Mouse (Mus musculus) erythroblast, adult 5-6 weeks (primary cell): Measurements from ENCODE around the gene Kcna6. TPM values are rescaled to one million over a fixed set of nuclear protein-coding genes. Genes with fewer than 3 reads are reported as not detected.

Experiments used
- ATAC-seq: replicated peaks from 2 replicates; pipeline ENCODE4 v1.8.0; 2016; ENCODE audit warnings: moderate number of reproducible peaks, mild to moderate bottlenecking, moderate TSS enrichment, inconsistent platforms; ENCODE audit not compliant: poor library complexity, low FRiP score, severe bottlenecking
- total RNA-seq, 2 experiments: library from RNA; stranded (forward) in 1 of 2; stranded (reverse) in 1 of 2; fragments of 150-400 nt in 1 of 2; fragments of 200-764, 138-1000 nt in 1 of 2; gene quantifications; 2 replicates each; pipeline versions ENCODE4 v1.2.3 to v1.2.4; 2015 to 2017; ENCODE audit warnings: low replicate concordance in 2 of 2

Gene Kcna6
- total RNA-seq, 2 experiments from 2014 or later: not detected

GRCm38 (mm10) chr6:126739326-126740210 lies 906 bp downstream of the Kcna6 start:
- ATAC-seq: no peak

DNA sequence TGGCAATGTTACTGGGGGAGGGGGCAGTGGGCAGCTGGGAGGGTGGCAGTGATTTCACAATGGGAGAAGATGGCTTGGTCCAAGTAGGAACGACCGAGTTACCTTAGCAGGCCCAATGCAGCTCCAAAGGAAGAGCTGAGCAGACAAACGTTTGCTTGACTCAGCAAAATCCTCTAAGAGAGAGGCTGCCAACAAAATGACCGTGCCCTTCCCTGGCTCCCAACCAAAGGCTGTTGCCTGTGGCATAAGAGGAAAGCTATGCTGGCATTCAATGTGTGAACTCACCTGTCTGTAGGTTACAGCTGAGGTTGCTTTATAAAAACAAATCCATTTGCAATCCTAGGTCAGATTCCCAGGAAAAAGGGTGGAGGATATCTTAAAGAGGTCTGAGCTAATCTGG lies 3.5 kb downstream of the Kcna6 start:
- ATAC-seq: no peak

DNA sequence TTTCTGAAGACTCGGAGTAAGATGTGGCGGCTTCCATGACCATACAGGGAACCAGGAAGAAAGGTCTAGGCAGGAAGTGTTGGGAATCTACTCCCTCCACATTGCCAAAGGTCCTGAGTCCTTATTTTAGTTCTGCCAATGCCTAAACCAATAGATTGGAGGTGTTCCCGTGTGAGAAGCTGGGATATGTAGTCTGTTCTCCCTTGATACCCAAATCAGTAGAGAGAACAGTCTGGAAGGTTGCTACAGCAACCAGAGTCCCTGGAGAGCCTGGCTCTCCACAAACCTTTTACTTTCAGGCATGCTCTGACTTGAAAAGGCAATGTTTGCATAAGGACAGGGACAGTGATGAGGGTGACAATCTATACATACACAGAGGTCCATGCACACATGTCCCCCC lies 4.7 kb downstream of the Kcna6 start:
- no peak for ATAC-seq

GRCm38 (mm10) chr6:126732645-126733044 lies 7.8 kb downstream of the Kcna6 start:
- ATAC-seq: no peak

DNA sequence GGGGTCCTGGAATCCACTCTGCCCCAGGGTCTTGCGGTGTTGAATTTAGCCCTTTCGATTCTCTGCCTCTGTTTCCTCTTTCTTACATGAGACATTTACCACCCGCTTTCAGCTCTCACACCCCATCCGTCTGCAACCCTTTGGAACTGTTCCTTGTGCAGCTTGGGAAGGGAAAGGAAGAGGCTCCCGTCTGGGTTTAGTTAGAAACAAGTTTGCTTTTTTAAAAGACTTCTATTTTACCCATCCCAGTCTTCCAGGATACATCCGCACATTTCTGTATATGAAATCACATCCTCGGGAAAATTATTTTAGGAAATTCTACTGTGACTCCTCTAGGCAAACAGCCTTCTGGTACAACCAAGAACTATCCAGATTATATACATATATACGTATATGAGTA lies 11.7 kb downstream of the Kcna6 start:
- ATAC-seq: no peak

GRCm38 (mm10) chr6:126718423-126719087 lies 21.9 kb downstream of the Kcna6 start:
- ATAC-seq: no peak

GRCm38 (mm10) chr6:126712531-126712930 lies 27.9 kb downstream of the Kcna6 start:
- no peak for ATAC-seq

GRCm38 (mm10) chr6:126705936-126706335 lies 34.5 kb downstream of the Kcna6 start:
- ATAC-seq: no peak

- ATAC-seq: no peak
Measured at GRCm38 (mm10) chr6:126704430-126704829, 36.0 kb downstream of the Kcna6 start.

DNA sequence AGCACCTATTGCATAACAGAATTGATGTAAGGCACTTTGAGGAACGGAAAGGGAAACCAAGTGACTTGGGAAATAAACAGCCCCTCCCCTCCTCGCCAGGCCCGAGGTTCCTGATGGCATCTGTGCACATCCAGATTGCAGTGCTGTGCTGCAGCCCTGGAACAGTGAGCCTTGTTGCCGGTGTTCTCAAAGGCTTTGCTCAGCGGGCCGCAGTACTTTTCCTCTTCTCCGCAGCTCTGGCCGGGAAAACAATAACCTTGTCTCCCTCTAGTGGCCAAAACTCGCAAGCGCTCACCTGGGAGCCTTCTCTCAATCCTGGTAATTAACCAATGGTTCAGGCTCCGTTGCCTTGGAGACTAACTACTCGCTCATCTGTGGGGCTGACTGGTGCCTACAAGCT lies 38.4 kb downstream of the Kcna6 start:
- ATAC-seq: no peak

- ATAC-seq: no peak
Measured at GRCm38 (mm10) chr6:126701196-126701595, 39.3 kb downstream of the Kcna6 start.

DNA sequence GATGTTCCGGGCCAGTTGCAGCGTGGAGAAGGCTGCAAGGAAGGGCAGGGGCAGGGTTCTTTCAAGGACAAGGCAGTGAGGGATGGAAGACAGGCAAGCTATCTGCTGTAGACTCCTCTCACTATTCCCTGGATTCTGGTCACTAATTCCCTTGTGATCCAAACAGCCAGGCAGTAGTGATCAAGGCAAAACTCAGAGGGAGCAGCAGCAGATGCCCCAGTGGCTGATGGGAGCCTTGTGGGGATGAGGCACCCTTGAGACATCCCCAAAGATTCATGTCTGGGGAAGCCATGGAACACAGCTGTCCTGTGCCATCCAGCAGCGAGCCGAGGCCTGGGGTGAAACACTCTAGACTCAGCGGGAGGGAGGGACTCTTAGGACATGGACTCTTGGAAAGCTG lies 40.5 kb downstream of the Kcna6 start:
- no peak for ATAC-seq

- ATAC-seq: no peak
Measured at GRCm38 (mm10) chr6:126687120-126687519, 53.4 kb downstream of the Kcna6 start.

GRCm38 (mm10) chr6:126685135-126685534 lies 55.3 kb downstream of the Kcna6 start:
- no peak for ATAC-seq

DNA sequence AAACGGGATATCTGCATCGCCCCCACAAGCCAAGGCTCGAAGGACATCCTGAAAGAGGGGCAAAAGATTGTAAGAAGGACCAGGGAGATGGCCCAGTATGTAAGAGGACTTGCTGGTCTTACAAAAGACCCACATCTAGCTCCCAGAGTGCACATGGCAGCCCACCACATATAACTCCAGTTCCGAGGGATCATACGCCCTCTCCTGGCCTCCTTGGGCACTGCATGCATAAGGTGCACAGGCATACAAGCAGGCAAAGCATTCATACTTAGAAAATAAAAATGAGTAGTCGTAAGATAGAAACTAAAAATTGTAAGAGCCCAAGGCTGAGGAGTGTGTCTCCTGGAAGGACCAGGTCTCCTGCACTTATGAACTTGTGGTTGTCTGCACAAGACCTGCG lies 61.5 kb downstream of the Kcna6 start:
- no peak for ATAC-seq

DNA sequence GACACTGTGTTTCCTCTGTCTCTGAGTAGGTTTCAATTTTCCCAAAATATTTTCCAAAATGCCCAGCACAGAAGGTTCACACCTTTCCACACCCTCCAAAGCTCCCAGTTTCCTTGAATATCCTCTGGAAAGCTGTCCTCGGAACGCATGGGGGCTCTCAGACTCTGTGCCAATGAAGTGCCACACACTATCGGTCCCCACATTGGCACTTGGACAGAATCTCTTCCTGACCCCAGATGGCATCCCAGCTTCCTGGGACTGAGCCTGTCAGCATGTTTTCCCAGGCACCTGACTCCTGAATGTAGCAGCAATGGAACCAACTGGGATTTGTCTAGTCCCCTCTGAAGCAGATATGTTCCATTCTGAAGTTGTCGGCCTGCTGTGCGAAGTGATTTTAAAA lies 73.5 kb downstream of the Kcna6 start:
- no peak for ATAC-seq

- ATAC-seq: no peak
Measured at GRCm38 (mm10) chr6:126666091-126666490, 74.4 kb downstream of the Kcna6 start.

DNA sequence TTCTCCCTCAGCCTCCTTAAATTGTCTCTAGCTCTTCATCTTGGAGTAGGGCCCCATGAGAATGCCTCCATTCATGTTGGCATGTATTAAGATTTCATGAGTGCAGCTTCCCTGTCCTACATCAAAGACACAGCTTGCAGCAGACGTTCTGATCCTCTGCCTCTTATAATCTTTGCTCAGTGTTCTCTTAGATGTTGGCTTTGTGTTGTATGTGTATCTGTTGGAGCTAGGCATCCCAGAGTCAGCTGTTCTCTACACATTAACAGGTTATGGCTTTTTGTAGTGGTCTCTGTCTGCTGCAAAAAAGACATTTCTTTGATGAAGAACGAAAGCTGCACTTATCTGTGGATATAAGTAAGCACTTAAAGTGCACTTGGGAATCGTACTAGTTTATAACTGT lies 75.9 kb downstream of the Kcna6 start:
- no peak for ATAC-seq
